Mouse (Mus musculus): ENCODE measurements around the gene Nts. TPM values are rescaled to one million over a fixed set of nuclear protein-coding genes. Genes with fewer than 3 reads are reported as not detected.
"Not testable (repeated sequence)": the region's sequence is repeated elsewhere in the genome, so short reads cannot be mapped to it uniquely, and the experiment has no call there.

The Nts gene
- 0.54 and 0.71 TPM in 2 replicates for polyA plus RNA-seq (2016; fragmentation: Nextera tagmentation; extraction: Ambion mirVana)

- Histone ChIP-seq H3K4me3 (no peak within 1 kb of the TSS), H3K4me1 (no peaks in the 10 kb centered on the region), H3K9me3 (no peaks in the 10 kb centered on the region), H3K27me3 (replicated peaks) (no peaks in the 10 kb centered on the region), H3K36me3 (no peaks in the 10 kb centered on the region), H3K9ac (no peak within 1 kb of the TSS), H3K4me2 (replicated peaks) (no peak within 1 kb of the TSS), H3K27ac (no peak within 1 kb of the TSS)
- 34% methylated on average over 3 of the region's 3 CpGs for WGBS
- no peak for ATAC-seq (ENCODE audit: low FRiP score, low read depth)
Observed at GRCm38 (mm10) chr10:102490386-102490785, at the start of gene Nts. Gene Nts (minus strand): TSS chr10:102490486.

GRCm38 (mm10) chr10:102527901-102528300 is 37.6 kb upstream of the Nts start:
- no peaks in the 10 kb centered on the region for H3K36me3 ChIP-seq
- H3K4me2 ChIP-seq (replicated peaks), result no peak overlapping the region
- no peaks in the 10 kb centered on the region for H3K9me3 ChIP-seq
- 84% methylated on average over 3 of the region's 3 CpGs for WGBS
- no peak for ATAC-seq (ENCODE audit: low FRiP score, low read depth)
- H3K4me1 ChIP-seq, result no peaks in the 10 kb centered on the region
- H3K9ac ChIP-seq, result no peak overlapping the region
- H3K27ac ChIP-seq, result no peak overlapping the region
- no peak overlapping the region for H3K4me3 ChIP-seq
- H3K27me3 ChIP-seq (replicated peaks), result no peaks in the 10 kb centered on the region

- H3K36me3 ChIP-seq, result no peaks in the 10 kb centered on the region
- WGBS, result 6% methylated on average over 1 of the region's 1 CpGs
- H3K4me3 ChIP-seq, result no peak overlapping the region
- no peaks in the 10 kb centered on the region for H3K4me1 ChIP-seq
- no peak overlapping the region for H3K9ac ChIP-seq
- no peaks in the 10 kb centered on the region for H3K9me3 ChIP-seq
- H3K4me2 ChIP-seq (replicated peaks), result no peak overlapping the region
- no peak overlapping the region for H3K27ac ChIP-seq
- H3K27me3 ChIP-seq (replicated peaks), result no peaks in the 10 kb centered on the region
- ATAC-seq (ENCODE audit: low FRiP score, low read depth), result no peak
Observed at GRCm38 (mm10) chr10:102514159-102514558, 23.9 kb upstream of the Nts start.

GRCm38 (mm10) chr10:102511807-102512461 is 21.6 kb upstream of the Nts start, which contains the start of gene Rassf9:
Gene Rassf9 (plus strand): TSS chr10:102512222.
- Histone ChIP-seq H3K36me3 (no peaks in the 10 kb centered on the region), H3K9me3 (no peaks in the 10 kb centered on the region), H3K4me2 (replicated peaks) (no peak within 1 kb of the TSS), H3K27ac (no peak within 1 kb of the TSS), H3K27me3 (replicated peaks) (no peaks in the 10 kb centered on the region), H3K4me1 (no peaks in the 10 kb centered on the region), H3K4me3 (no peak within 1 kb of the TSS), H3K9ac (no peak within 1 kb of the TSS)
- 19% methylated on average over 5 of the region's 5 CpGs for WGBS
- ATAC-seq (ENCODE audit: low FRiP score, low read depth), result peak; percentile 53; the same call in 1 of the 2 replicates

GRCm38 (mm10) chr10:102511461-102511806 is 21.1 kb upstream of the Nts start:
- WGBS, result 41% methylated on average over 3 of the region's 3 CpGs

GRCm38 (mm10) chr10:102507386-102507785 is 17.1 kb upstream of the Nts start:
- Histone ChIP-seq H3K27ac (no peak overlapping the region), H3K36me3 (no peaks in the 10 kb centered on the region), H3K9ac (no peak overlapping the region), H3K4me2 (replicated peaks) (no peak overlapping the region), H3K4me1 (no peaks in the 10 kb centered on the region), H3K9me3 (no peaks in the 10 kb centered on the region), H3K4me3 (no peak overlapping the region), H3K27me3 (replicated peaks) (no peaks in the 10 kb centered on the region)
- ATAC-seq (ENCODE audit: low FRiP score, low read depth), result no peak
- 71% methylated on average over 4 of the region's 4 CpGs for WGBS

More at GRCm38 (mm10) chr10:102511461-102511806, 21.1 kb upstream of the Nts start:
- Histone ChIP-seq H3K27ac (no peak overlapping the region), H3K27me3 (replicated peaks) (no peaks in the 10 kb centered on the region), H3K4me1 (no peaks in the 10 kb centered on the region), H3K4me2 (replicated peaks) (no peak overlapping the region), H3K9ac (no peak overlapping the region), H3K36me3 (no peaks in the 10 kb centered on the region), H3K9me3 (no peaks in the 10 kb centered on the region), H3K4me3 (no peak overlapping the region)
- 0 out of 2 replicates have a peak, but pooled peaks have one; percentile 17 for ATAC-seq (ENCODE audit: low FRiP score, low read depth)

- Histone ChIP-seq H3K27me3 (replicated peaks) (no peaks in the 10 kb centered on the region), H3K9ac (no peak overlapping the region), H3K4me1 (no peaks in the 10 kb centered on the region), H3K9me3 (no peaks in the 10 kb centered on the region), H3K36me3 (no peaks in the 10 kb centered on the region), H3K4me2 (replicated peaks) (no peak overlapping the region), H3K4me3 (no peak overlapping the region), H3K27ac (no peak overlapping the region)
- no peak for ATAC-seq (ENCODE audit: low FRiP score, low read depth)
- 28% methylated on average over 4 of the region's 4 CpGs for WGBS
Observed at GRCm38 (mm10) chr10:102498754-102499153, 8.5 kb upstream of the Nts start.

GRCm38 (mm10) chr10:102491792-102492191 is 1.5 kb upstream of the Nts start:
- Histone ChIP-seq H3K9me3 (no peaks in the 10 kb centered on the region), H3K4me2 (replicated peaks) (no peak overlapping the region), H3K36me3 (no peaks in the 10 kb centered on the region), H3K27me3 (replicated peaks) (no peaks in the 10 kb centered on the region), H3K27ac (no peak overlapping the region), H3K9ac (no peak overlapping the region), H3K4me3 (no peak overlapping the region), H3K4me1 (no peaks in the 10 kb centered on the region)
- WGBS, result 15% methylated on average over 3 of the region's 3 CpGs
- ATAC-seq (ENCODE audit: low FRiP score, low read depth), result no peak

- no peaks in the 10 kb centered on the region for H3K27me3 ChIP-seq (replicated peaks)
- H3K4me3 ChIP-seq, result no peak overlapping the region
- ATAC-seq (ENCODE audit: low FRiP score, low read depth), result no peak
- H3K4me1 ChIP-seq, result no peaks in the 10 kb centered on the region
- no peak overlapping the region for H3K27ac ChIP-seq
- no peak overlapping the region for H3K9ac ChIP-seq
- no peaks in the 10 kb centered on the region for H3K36me3 ChIP-seq
- no peaks in the 10 kb centered on the region for H3K9me3 ChIP-seq
- 90% methylated on average over 2 of the region's 2 CpGs for WGBS
- no peak overlapping the region for H3K4me2 ChIP-seq (replicated peaks)
Observed at GRCm38 (mm10) chr10:102469412-102469811, 20.9 kb downstream of the Nts start.

GRCm38 (mm10) chr10:102451756-102452155 is 38.5 kb downstream of the Nts start:
- Histone ChIP-seq H3K36me3 (no peaks in the 10 kb centered on the region), H3K27ac (no peak overlapping the region), H3K9ac (no peak overlapping the region), H3K9me3 (no peaks in the 10 kb centered on the region), H3K4me3 (no peak overlapping the region), H3K27me3 (replicated peaks) (no peaks in the 10 kb centered on the region), H3K4me1 (no peaks in the 10 kb centered on the region), H3K4me2 (replicated peaks) (no peak overlapping the region)
- WGBS, result 12% methylated on average over 7 of the region's 7 CpGs
- ATAC-seq (ENCODE audit: low FRiP score, low read depth), result peak; percentile 54

GRCm38 (mm10) chr10:102449449-102449848 is 40.8 kb downstream of the Nts start:
- no peak for ATAC-seq (ENCODE audit: low FRiP score, low read depth)
- Histone ChIP-seq H3K9ac (no peak overlapping the region), H3K4me1 (no peaks in the 10 kb centered on the region), H3K4me2 (replicated peaks) (no peak overlapping the region), H3K27me3 (replicated peaks) (no peaks in the 10 kb centered on the region), H3K9me3 (no peaks in the 10 kb centered on the region), H3K27ac (no peak overlapping the region), H3K36me3 (no peaks in the 10 kb centered on the region), H3K4me3 (no peak overlapping the region)
- WGBS, result 5% methylated on average over 7 of the region's 7 CpGs

GRCm38 (mm10) chr10:102444912-102445556 is 45.3 kb downstream of the Nts start:
- Histone ChIP-seq H3K4me3 (no peak overlapping the region), H3K36me3 (no peaks in the 10 kb centered on the region), H3K9me3 (no peaks in the 10 kb centered on the region), H3K27me3 (replicated peaks) (no peaks in the 10 kb centered on the region), H3K4me1 (no peaks in the 10 kb centered on the region), H3K4me2 (replicated peaks) (no peak overlapping the region), H3K9ac (no peak overlapping the region), H3K27ac (no peak overlapping the region)
- 23% methylated on average over 2 of the region's 2 CpGs for WGBS
- ATAC-seq (ENCODE audit: low FRiP score, low read depth), result 0 out of 2 replicates have a peak, but pooled peaks have one; percentile 48

GRCm38 (mm10) chr10:102435467-102435866 is 54.8 kb downstream of the Nts start:
- H3K36me3 ChIP-seq; H3K4me3 ChIP-seq; H3K9ac ChIP-seq; H3K27me3 ChIP-seq (replicated peaks); H3K4me1 ChIP-seq; H3K9me3 ChIP-seq; H3K27ac ChIP-seq: not testable (repeated sequence)
- WGBS, result 40% methylated on average over 6 of the region's 6 CpGs
- 0 out of 2 replicates have a peak overlapping the region, but pooled peaks have one; percentile 35 for H3K4me2 ChIP-seq (replicated peaks)
- ATAC-seq (ENCODE audit: low FRiP score, low read depth), result peak; percentile 17; the same call in 1 of the 2 replicates
